Mouse (Mus musculus) C2C12 (cell line): ENCODE measurements around the gene Itgb2.

ENCODE experiments used
- CTCF ChIP-seq: IDR thresholded peaks from one replicate; pipeline ENCODE4 v1.5.1; 2011; ENCODE audit not compliant: control insufficient read depth, insufficient read depth, insufficient read length
- FOSL1 ChIP-seq: IDR thresholded peaks from one replicate; pipeline ENCODE4 v1.8.0; 2011; ENCODE audit warnings: mild to moderate bottlenecking, low read length; ENCODE audit not compliant: poor library complexity, insufficient read depth, severe bottlenecking
- MAX ChIP-seq: IDR thresholded peaks from one replicate; pipeline ENCODE4 v1.6.1; 2011; ENCODE audit warnings: mild to moderate bottlenecking, control low read depth
- MYOG ChIP-seq: IDR thresholded peaks from one replicate; pipeline ENCODE4 v1.6.1; 2011; ENCODE audit not compliant: control insufficient read depth, insufficient read length; ENCODE audit errors: extremely low read depth
- USF1 ChIP-seq: IDR thresholded peaks from one replicate; pipeline ENCODE4 v1.6.1; 2011; ENCODE audit warnings: low read depth, mild to moderate bottlenecking, control low read depth, moderate library complexity

DNA sequence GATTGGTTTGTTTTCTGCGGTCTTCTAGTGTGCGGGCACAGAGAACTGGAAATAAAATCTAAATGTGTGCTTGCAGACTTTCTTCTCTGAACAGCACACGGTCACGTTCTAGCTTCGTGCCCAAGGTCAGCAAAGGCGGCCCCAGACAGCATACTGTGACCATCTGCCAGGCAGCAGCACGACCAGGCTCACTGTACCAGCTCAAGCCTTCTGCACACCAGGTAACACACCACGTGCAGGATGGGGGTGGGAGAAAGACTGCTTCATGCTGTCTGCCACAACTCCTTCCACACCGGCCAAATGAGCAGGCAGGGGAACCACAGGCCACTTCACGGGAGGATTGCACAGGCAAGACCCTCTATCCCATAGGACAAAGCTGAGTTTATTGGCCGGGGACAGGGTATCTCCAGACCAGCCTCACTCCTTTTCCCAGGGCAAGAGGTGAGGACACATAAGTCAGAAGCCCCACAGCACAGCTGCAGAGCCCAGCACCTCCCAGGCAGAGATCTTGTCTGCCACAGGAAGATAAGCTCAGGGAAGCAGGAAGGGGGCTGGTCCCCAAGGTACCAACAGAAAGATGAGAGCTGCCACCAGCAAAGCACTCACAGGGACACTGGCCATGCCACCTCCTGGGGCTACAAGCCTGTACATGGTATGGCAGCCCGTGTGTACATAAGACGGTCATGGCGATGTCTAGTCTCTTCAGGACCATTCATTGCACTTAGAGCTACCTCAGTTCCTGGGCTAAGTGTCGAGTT is 19.6 kb upstream of the Itgb2 start:
- TF ChIP-seq CTCF, result no peak
- TF ChIP-seq FOSL1, result no peak
- no peak for TF ChIP-seq USF1
- no peak for TF ChIP-seq MAX
- TF ChIP-seq MYOG, result no peak
